Mouse (Mus musculus): ENCODE results near the gene Sec22c. TPM values are rescaled to one million over a fixed set of nuclear protein-coding genes. Genes with fewer than 3 reads are reported as not detected.

The Sec22c gene
- polyA plus RNA-seq, 1 experiment from 2014 or later, result 6.2 TPM

Other genes starting within 250 kb of the Sec22c start
- 0.58 and 1.1 TPM in 2 replicates for gene Cck, start 209.8 kb downstream of the Sec22c start, polyA plus RNA-seq (2016; fragmentation: Nextera tagmentation; extraction: Ambion mirVana)
- gene Lyzl4, start 63.4 kb downstream of the Sec22c start, polyA plus RNA-seq (2016; fragmentation: Nextera tagmentation; extraction: Ambion mirVana), result not detected in 2 replicates
- 0.15 and 0.21 TPM in 2 replicates for gene Vipr1, start 62.8 kb downstream of the Sec22c start, polyA plus RNA-seq (2016; fragmentation: Nextera tagmentation; extraction: Ambion mirVana)
- gene Ss18l2, start 4.8 kb upstream of the Sec22c start, polyA plus RNA-seq (2016; fragmentation: Nextera tagmentation; extraction: Ambion mirVana), result 145 and 152 TPM in 2 replicates
- gene Nktr, start 13.7 kb upstream of the Sec22c start, polyA plus RNA-seq (2016; fragmentation: Nextera tagmentation; extraction: Ambion mirVana), result 53.6 and 61.4 TPM in 2 replicates
- gene Zfp651, start 53.8 kb upstream of the Sec22c start, polyA plus RNA-seq (2016; fragmentation: Nextera tagmentation; extraction: Ambion mirVana), result 12.5 and 14.9 TPM in 2 replicates
- gene Klhl40, start 72.1 kb upstream of the Sec22c start, polyA plus RNA-seq (2016; fragmentation: Nextera tagmentation; extraction: Ambion mirVana), result 0.73 and 1.1 TPM in 2 replicates
- 5.3 and 5.7 TPM in 2 replicates for gene Hhatl, start 87.0 kb upstream of the Sec22c start, polyA plus RNA-seq (2016; fragmentation: Nextera tagmentation; extraction: Ambion mirVana)
- gene Ccdc13, start 134.0 kb upstream of the Sec22c start, polyA plus RNA-seq (2016; fragmentation: Nextera tagmentation; extraction: Ambion mirVana), result 0.08 TPM in 1 of 2 replicates, not detected in the other
- gene Higd1a, start 152.9 kb upstream of the Sec22c start, polyA plus RNA-seq (2016; fragmentation: Nextera tagmentation; extraction: Ambion mirVana), result 237 and 257 TPM in 2 replicates
- 0.09 and 0.32 TPM in 2 replicates for gene Ackr2, start 192.9 kb upstream of the Sec22c start, polyA plus RNA-seq (2016; fragmentation: Nextera tagmentation; extraction: Ambion mirVana)
- gene Cyp8b1, start 210.8 kb upstream of the Sec22c start, polyA plus RNA-seq (2016; fragmentation: Nextera tagmentation; extraction: Ambion mirVana), result not detected in 2 replicates
- gene Fam198a, start 245.5 kb upstream of the Sec22c start, polyA plus RNA-seq (2016; fragmentation: Nextera tagmentation; extraction: Ambion mirVana), result 0.68 and 1.00 TPM in 2 replicates

All from heart, embryonic 12.5 days (tissue).